Mouse (Mus musculus): ENCODE data around the gene Tcaf3.

The Tcaf3 gene

DNA sequence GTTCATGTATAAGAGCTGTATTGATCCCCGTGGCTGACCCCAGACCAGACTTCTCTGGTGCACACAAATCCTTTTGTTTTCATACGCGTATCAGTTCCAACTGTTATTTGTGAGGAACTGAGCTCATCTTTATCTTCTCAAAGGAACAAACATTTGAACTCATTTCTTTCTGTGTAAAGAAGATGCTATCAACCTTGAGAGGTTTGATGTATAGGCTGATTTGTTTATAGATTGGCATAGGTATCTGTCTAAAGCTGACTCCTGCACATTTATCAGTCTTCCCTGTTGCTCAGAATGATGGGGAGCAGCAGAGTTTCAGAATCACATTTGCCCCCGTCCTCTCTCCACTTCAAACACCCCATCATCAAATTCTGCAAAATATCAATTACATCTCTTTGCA, at the start of gene Tcaf3:
TSS of gene Tcaf3 (minus strand) at position 101 of the 400 bp plus-strand sequence.
- DNase-seq (ENCODE audit: extremely low spot score) = no peak

DNA sequence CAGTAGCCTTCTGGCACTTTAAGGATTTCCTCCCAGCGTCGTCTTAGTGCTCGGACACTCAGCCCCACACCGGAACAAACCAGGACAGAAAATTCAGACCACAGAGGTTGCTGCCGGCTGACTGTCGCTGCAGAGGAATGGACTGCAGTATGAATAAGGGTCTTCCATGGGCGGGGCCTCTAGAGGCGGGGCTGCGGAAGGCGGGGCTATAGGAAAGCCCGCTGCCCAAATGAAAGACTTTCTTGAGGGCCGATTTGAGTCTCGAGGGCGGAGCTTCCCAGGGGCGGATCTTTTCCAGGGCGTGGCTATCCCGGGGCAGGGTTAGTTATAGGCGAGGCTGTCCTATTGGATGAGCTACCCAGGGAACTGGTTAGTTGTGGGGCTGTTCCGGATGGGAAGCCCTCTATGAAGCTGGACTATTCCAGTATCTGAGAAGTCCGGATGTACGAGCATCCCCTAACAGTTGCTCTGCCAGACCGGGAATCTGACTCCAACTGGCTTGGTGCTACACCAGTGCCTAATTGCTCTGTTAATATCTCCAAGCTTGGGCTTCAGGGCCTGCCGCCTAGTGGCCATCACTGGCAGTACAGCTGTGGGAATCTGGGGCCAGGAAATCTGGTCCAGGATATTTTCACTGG, 47.5 kb upstream of the Tcaf3 start, which contains the start of gene Tcaf2:
TSS of gene Tcaf2 (minus strand) at position 343 of the 638 bp plus-strand sequence.
- peak; percentile 95 for DNase-seq (ENCODE audit: extremely low spot score)

DNA sequence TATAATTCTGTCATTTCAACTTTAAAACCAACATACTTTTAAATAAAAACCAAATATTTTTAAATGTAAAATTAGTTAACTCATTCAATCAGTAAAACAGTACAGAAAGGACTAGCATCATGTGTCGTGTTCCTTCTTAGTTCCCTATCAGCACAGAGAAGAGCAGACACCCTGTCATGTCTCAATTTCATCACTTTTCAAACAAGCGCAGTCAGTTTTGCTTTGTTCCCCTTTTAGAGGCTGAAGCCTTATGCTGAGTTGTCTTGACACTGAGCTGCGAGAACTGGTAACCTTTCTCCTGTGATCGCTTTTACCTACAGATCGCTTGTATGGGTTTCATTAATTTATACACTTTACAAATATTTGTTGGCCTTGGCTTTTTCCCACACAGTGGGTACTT, 36.9 kb upstream of the Tcaf3 start:
- DNase-seq (ENCODE audit: extremely low spot score) = no peak

DNA sequence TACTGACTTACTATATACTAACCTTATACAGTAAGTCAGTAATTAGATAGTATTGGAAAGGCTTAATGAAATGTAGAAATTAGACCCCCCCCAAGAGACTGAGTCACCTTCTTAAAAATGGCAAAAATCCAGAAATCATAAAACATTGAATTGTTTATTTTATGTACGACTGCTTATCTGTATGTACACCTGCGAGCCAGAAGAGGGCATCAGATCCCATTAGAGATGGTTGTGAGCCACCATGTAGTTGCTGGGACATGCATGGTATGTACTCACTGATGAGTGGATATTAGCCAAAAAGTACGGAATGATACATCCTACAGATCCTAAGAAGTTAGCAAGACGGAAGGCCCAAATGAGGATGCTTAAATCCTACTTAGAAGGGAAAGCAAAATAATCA, 33.9 kb upstream of the Tcaf3 start:
- DNase-seq (ENCODE audit: extremely low spot score) = no peak

DNA sequence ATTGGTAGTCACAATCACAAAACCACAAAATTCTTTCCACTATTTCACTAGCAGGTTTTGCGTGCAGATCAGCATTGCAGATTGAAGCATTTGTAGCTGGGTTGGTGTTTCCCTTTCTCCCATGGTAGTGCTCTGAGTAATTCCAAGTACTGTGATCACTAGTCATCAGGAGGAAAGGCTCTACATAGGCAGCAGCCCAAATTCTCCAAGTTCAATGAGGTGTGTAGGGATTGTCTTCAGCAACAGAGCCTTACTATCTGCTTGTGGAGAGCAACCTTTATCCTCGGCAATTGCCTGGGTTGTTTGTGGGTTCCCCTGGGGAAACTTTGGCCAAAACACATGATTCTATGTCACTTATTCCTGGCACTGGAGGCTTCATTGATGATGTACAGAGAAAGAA, 19.4 kb upstream of the Tcaf3 start:
- no peak for DNase-seq (ENCODE audit: extremely low spot score)

DNA sequence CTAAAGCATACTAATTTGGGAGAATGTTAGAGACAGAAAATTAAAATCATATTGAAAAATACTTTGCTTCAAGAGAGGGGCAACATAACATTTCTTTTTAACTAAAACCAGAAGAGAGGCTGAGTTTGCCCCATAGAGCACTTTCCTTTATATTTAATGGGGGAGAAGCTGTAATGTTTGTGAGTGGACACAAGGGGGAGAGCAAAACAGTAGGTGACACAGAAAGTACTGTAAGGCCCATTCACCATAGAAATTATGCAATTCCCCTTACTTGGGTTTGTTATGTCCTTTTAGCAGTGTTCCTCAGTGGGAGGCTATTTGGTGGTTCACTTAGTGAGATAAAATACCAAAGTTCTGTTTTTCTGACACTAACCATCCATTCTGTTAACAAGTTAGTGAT, 14.7 kb upstream of the Tcaf3 start:
- DNase-seq (ENCODE audit: extremely low spot score) = no peak

DNA sequence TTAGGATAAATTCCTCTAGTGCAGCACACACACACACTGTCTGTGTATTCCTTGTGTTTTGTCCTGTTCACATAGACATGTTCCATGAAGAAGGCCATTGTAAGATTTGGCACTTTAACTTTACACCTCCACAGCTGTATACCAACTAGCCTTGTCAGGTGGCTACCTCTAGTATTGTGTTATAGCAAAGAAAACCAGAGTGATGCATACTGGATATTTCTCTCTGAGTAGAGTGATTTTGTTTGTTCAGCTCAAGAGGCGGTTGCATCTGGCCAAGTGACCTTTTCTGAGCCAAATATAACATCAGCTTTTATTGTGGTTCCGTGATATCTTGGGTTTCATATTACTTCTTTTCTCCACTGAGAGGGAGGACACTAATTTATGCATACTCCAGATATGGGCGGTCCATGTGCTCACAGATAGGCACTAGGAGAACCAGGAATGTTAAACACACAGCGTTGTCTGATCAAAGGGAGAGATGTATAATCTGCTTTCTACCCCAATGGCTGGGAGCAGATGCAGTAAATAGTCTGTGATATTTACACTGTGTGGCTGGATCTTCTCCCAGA, 13.5 kb upstream of the Tcaf3 start:
- DNase-seq (ENCODE audit: extremely low spot score) = no peak

DNA sequence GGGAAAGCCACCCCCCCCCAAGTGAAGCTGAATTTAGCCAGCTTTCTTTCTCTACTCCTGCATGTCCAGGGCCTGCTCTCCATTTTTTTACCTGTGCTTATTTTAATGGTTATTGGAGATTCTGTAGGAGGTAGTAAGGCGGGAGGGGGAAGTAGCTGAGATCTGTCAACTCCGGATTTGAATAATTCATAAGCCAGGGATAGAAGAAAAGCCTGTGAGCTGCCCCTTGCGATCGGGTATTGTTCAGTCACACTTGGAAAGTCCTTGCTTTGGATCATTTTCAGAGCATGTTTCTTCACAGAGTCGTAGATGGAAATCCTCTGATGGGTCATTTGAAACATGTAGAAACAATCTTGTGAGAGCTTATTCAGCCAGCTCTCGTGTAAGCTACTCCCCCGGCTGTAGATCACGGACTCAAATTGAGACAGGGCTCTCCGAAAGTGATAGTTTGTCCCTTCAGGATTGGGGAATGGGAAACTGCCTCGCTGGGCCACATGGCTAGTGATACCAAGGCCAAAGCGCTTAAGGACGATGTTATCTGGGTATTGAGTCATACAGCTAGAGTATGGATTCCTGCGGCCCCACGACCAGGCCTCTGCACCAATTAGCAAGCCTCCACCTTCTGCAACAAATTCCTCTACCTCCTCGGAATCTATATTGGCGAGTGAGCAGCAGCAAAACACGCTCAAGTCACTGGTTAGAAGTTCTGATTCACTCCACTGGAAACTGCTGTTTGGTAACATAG, 4.2 kb downstream of the Tcaf3 start:
- DNase-seq (ENCODE audit: extremely low spot score) = no peak

DNA sequence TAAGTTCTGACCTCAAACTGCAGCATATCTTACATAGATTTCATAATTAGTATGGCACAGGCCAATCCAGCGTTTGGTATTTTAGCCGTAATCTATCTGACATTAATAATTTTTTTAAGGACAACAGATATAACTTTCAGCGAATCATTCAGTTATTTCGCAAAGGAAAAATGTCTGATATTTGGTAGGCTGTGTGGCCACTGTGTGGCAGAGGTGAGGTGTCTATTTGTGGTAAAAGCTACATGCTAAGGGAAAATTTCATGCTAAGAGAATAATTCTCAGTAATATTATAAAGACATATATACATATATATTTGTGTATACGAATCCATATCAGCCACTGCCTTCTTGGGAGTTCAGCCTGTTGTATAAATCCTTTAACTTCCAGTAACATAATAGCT, 10.9 kb downstream of the Tcaf3 start:
- no peak for DNase-seq (ENCODE audit: extremely low spot score)

DNA sequence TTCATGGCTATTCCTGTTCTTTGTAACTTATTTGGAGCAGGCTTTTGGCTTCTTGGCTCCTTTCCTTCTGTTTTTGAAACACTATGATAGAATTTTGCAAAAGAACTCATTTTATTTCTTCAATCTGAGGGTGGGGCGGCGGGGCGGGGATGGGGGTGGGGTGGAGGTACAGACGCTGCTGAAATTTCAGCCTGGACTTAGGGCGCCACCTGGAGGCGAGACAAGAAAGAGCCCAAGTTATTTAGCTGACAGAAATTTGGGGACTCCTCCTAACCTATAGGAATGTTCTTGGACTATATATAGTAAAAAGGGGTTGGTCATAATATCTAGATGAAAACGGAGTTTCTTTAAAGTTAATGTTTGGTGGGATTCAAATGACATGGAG, 14.0 kb downstream of the Tcaf3 start:
- peak; percentile 52 for DNase-seq (ENCODE audit: extremely low spot score)

DNA sequence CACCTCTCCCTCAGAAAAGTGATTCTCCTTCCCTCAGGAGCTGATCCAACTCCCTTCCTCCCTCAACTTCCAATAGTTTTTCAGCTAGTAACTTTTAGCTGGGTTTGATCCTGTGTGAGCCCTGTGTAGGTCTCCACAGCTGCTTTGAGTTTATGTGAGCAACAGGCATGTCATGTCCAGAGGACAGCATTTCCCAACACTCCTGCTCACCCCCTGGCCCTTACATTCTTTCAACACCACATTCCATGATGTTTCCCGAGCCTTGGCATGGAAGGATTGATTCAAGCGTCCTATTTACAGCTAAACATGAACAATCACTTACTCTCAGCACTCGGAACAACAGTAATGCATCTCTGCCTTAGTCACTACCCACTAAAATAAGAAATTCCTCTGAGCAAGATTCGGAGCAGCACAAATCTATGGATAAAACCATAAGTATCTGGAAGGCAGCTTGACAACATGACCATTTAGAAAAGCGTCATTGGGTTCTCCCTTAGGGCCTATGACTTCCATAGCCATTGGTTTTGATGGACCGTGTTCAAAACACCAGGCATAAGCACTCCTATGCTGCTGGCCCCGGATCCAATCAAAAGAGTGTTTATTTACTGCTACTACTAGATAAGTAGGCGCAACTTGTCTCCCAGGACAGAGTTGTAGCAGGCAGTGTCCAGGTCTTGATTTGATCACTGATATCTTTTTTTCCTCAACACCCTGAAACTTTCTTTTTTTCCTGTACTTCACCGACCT, 14.6 kb downstream of the Tcaf3 start:
- peak; percentile 2 for DNase-seq (ENCODE audit: extremely low spot score)

DNA sequence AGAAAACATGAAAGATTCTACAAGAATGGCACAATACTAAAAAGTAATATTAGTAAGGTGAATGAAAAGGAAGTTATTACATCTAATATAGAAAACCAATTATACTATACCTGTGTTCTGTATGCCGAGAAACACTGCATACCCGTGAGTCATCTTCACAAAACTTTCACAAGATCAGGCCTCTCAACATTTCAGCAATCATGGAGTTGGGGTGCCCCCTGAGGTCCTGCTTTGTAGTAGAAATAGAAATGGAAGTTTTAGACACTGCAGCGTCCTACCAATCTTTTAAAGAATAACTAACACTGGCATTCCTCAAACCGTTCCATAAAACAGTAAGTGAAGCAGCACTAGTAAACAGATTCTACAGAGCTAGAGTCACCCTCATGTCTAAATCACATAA, 18.8 kb downstream of the Tcaf3 start:
- no peak for DNase-seq (ENCODE audit: extremely low spot score)

DNA sequence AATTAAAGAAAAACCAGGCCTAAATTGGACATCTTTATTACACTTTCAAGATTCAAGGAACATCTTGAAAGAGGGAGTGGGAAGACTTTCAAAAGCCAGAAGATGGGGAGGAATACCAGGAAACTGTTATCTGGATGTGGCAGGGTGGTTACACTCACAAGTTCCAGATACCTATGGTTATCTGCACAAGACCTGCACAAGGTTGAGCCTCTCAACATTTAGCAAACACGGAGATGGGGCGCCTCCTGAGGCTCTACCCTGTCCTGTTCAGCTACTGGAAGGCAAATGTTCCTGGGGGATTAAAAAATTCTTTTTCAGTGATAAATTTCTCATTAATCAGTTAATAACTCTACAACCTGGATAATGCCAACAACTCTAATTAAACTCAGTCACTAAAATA, 20.1 kb downstream of the Tcaf3 start:
- DNase-seq (ENCODE audit: extremely low spot score) = no peak

DNA sequence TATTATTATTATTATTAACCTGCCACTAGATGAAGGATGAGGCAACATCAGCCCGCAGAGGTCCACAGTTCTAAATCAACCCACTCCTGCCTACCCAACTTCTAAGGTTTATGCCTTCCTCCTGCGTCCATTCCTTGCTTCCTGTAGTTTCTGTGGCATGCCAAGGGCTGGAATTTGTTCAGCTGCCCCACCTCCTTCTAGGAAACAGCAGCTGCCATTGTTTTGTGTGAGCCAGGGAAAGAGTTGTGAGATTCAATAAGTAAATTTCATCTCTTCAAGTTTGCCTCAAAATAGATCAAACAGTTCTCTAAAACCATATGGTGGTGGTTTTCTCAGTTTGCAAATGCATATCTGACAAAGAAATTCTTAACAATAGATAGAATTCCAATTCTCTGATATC, 29.3 kb downstream of the Tcaf3 start:
- no peak for DNase-seq (ENCODE audit: extremely low spot score)

DNA sequence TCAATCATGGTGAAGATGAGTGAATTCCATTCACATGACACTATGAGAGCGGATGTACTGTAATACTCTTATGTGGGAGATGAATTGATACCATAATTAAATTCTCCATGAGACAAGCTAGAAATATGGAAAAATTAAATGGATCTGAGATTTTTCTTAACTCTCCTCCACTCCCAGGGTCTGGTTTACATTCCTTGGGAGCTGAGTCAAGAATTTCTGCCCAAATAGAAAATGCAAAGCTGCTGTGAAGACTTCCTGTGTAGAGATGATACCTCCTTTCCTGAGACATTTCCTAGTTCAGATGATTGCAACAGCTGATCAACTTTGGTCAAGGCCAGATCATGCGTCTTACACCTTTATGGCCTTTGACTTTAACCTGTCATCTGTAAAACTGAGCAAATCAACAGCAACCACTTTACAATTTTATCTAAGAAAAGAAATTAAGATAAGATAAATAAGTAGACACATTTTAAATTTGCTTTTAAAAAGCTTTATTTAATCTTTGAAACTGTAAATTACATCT, 31.4 kb downstream of the Tcaf3 start:
- DNase-seq (ENCODE audit: extremely low spot score) = no peak

DNA sequence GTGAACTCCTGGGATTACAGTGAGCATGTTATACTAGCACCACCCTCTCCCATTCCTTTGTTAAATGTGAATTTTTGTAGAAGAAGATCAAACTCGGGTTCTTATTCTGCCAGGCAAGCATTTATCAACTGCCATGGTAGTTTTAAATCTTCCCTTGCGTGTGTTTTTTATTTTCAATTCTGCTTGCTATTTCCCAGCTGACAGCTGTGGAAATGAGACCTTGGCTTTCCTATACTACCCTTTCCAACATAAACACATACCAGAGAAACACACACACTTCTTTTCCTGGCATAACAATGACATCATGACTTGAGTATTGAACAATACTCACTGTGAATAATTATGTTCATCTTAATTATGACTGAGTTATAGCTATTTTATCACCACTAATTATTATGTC, 35.2 kb downstream of the Tcaf3 start:
- DNase-seq (ENCODE audit: extremely low spot score) = no peak

DNA sequence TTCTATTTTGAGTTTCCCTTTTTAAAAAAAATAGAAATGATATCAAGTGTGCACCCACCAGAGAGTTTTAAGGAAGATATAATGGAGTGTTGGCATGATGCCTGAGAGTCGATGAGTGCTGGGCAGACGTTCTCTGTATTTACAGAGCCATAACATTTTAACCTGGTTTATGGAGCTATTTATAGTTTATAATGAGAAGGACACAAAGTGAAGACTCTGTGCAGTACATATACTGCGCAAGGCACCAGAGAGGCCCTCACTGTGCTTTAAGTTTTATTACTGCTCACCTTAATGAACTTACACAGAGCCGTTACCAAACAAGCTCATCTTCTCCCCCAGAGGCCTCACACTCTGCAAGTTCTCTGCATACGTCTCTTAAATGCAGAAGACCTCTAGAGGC, 36.6 kb downstream of the Tcaf3 start:
- DNase-seq (ENCODE audit: extremely low spot score) = no peak

DNA sequence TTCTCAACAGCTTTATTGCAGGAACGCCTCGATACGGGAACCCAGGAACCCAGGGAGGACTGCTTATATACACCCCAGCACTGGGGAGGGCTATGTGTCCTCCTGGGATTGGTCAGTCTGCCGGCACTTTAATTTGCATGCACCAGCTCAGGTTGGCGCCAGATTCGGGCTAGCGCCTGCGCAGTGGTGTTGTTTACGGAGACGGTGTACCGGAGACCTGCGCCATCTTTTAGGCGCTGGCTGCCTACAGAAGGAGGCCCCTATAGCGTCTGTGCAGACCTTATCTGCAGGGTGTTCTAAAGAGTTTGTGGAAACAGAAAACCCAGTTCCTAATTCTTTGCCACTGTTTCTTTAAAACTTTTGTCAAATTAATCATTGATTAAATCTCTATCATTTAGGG, 38.9 kb downstream of the Tcaf3 start:
- DNase-seq (ENCODE audit: extremely low spot score) = no peak

DNA sequence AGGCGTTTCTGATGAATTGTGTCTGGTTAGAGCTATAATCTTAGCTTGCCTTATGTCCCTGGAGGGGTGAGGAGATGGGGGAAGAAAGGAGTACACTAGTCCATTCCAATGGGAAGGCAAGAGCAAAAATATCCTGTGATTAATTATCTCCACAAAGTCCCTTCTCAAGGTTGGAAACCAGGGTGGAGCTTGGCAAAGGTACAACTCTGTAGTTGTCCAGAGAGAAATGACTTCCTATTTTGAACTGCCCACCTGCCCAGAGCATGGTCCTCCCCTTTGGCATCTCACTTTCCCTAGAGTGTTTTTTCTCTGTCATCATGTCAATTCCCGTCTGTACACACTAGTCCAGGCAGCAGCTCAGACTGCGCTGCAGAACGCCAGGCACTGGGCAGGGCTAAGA, 50.0 kb downstream of the Tcaf3 start, which contains the start of gene Olfr455:
TSS of gene Olfr455 (minus strand) at position 127 of the 400 bp plus-strand sequence.
- no peak for DNase-seq (ENCODE audit: extremely low spot score)

DNA sequence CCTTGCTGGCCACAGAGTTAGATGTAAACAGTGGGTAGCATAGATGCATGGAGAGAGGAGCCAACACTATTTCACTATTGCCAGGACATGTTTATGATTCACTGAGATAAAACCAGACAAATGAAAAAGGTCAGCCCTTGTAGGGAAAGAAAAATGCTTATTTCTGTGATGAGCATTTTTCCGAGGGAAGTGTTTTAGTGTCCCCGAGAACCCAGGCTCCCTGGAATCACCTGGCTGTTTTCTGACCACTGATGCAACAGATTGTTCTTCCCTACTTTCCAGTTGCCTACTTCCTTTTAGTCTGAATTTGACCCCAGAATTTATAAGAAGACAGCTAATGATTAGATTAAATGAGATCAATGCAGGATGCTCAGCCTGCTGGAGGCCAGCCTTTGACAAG, 51.3 kb downstream of the Tcaf3 start:
- DNase-seq (ENCODE audit: extremely low spot score) = no peak

DNA sequence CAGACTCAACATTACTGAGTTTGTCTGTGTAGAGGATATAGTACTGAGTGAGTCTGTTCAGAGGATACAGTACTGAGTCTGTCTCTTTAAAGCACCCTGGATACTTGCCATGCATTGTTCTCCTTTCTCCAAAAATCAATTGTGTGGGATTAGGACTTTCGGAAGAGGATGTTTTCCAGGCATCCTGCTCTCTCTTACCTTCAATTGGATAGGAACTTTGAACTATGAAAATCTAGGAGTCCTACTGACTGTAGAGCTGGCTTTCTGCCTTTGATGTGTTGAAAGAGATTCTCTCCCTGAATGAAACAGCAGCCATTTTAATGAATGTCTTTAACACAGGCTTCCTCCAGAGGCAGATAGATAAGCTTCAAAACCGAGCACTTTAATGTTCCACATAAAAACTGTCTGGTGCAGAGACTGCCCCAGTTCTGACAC, 52.0 kb downstream of the Tcaf3 start:
- DNase-seq (ENCODE audit: extremely low spot score) = no peak

DNA sequence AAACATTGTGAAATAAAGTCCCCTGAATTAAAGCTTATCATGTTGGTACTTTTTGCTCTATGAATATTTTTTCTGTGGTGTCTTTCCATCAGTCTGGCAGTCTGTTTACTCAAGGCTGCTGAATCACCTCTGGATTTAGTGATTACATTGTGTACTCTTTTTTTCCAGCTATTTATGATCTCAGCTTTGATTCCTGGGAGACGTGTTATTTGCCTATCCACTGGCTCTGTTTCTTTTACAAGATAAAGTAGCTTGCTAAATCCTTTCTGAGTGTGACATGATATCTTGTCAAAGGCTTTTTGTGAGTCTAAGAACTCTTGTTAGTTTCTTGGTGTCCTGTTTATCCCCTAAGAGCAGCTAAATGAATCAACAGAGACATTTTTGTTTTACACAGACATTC, 52.6 kb downstream of the Tcaf3 start:
- DNase-seq (ENCODE audit: extremely low spot score) = no peak

Data from embryo, embryonic 9.5 days (tissue).